Mouse (Mus musculus) brain, embryonic 14.5 days (tissue): ENCODE data around the gene G430095P16Rik. TPM values are rescaled to one million over a fixed set of nuclear protein-coding genes. Genes with fewer than 3 reads are reported as not detected.

ENCODE experiments used
- DNase-seq: peaks from one replicate; pipeline ENCODE4 v3.0.0-alpha.2; 2011; ENCODE audit warnings: low read depth
- CTCF ChIP-seq: fragments of 200-500 bp; IDR thresholded peaks from 2 replicates; pipeline ENCODE4 v1.5.1; 2012; ENCODE audit warnings: inconsistent platforms, mild to moderate bottlenecking, moderate library complexity, borderline replicate concordance; ENCODE audit not compliant: insufficient read depth, insufficient read length; ENCODE audit errors: extremely low read depth
- POLR2A ChIP-seq: fragments of 200-500 bp; IDR thresholded peaks from 2 replicates; pipeline ENCODE4 v1.6.1; 2012; ENCODE audit warnings: mild to moderate bottlenecking, inconsistent platforms, borderline replicate concordance; ENCODE audit not compliant: poor library complexity, insufficient read depth, insufficient read length, severe bottlenecking; ENCODE audit errors: extremely low read depth
- polyA plus RNA-seq: library from polyadenylated mRNA; depleted of rRNA; stranded (reverse); fragments of >200 nt; gene quantifications from 2 replicates; pipeline ENCODE4 v1.2.3, GENCODE M21; 2012

Gene G430095P16Rik
- polyA plus RNA-seq, 1 experiment, result 0.92 TPM

DNA sequence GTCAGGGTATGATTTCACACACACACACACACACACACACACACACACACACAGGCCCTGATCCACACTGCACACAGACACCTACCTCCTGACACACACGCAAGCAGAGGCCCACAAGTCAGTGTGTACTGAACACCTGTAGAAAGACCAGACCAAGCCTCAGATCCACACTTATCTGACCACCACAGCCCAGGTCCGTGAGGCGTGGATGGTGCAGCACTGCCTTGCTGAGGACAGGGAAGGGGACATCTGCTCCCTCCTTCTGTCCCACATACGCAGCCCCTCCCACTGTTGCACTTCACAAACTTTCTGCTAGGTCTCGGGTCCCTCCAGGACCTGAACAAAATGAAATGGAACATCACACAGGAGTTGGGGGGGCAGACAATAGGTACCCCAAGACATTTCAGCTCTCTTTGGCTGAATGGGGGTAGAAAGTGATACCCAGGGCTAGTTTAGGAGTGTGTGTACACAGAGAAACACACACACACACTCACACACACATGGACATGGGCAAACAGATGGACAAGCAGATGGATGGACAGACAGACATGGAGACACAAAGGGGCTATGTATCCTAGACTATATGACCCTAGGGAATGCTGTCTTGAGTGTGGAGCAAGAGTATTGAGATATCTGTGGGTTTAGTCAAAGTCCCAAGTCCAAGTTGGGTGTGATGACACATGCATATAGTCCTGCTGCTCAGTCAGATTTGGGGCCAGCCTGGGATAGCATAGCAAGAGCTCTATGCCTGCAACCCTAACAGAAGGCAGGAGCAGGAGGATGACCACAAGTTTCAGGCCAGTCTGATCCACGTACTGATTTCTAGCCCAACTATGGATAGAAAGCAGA lies 30.2 kb downstream of the G430095P16Rik start:
- no peak for DNase-seq
- TF ChIP-seq POLR2A (no peak), CTCF (no peak)

DNA sequence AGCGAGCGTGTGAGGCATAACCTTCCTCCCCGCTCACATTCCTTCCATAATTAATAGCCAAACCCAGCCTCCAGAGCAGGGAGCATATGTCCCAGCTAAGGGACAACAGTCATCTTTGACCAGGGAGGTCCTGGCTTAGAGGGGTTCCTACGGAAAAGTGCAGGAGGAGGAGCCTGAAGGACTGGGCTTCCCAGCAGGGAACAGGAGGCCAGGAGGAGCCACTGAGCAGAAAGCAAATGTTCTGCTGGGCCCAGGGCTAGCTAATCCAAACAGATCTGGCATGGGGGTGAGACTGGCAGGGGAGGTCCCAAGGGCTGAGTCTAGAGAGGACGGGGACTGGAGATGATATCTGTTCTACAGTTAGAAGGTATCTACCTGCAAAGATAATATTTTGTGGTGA lies 34.7 kb downstream of the G430095P16Rik start:
- DNase-seq, result no peak
- TF ChIP-seq POLR2A, result no peak
- TF ChIP-seq CTCF, result no peak

DNA sequence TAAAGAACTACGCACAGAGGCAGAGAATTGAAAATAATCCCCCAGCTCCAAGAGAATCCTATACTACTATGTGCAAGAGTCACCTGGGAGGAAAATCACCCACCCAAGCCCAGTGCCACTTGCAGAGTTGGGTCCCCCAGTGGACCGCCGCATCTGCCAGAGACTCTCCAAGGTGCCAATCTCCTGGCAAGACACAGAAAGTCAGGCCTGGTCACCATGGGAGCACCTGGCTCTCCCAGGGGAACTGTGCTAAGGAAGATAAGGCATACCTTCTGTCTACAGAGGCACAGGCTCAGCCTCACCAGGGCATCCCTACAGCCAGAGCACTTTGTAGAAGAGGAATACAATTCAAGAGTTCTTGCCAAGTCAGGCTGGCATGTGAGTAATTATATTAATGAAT lies 35.5 kb downstream of the G430095P16Rik start:
- DNase-seq, result no peak
- TF ChIP-seq CTCF (no peak), POLR2A (no peak)

DNA sequence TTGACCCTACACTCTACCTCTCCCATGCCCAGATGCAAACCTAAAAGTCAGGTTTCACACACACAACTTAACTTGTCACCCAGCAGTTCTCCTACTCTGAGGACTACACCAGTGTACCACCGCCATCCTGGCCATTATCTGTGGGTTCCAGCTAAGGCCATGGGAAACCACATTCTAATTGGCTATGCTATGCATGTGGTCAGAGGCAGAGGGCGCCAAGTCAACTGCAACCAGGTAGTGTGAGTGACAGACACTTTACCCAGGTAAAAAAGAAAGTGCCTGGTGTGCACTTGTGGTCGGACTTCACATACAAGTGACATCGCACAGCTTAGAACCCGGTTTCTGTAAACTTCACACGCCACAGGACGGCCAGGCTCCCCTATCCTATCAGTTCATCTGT lies 36.3 kb downstream of the G430095P16Rik start:
- TF ChIP-seq POLR2A (no peak), CTCF (peak; percentile 6; the same call in 1 of the 2 replicates)
- no peak for DNase-seq

DNA sequence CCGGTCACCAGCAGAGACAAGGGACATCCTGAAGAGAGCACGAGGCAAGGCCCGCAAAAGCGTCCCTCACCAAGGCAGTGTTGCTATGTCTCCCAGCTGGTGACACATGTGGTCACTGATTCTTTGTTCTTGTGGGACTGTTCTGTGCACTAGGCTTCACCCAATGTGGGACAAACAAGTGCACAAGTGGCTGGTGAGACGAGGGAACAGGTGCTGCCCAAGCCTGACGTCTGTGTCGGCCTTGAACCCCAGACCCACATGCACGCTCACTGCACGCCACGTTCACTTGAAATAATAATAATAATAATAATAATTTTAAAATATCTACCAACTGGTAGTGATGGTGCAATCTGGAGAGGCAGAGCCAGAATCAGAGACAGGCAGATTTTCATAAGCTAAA lies 36.9 kb downstream of the G430095P16Rik start:
- DNase-seq, result no peak
- no peak for TF ChIP-seq CTCF
- TF ChIP-seq POLR2A, result no peak

DNA sequence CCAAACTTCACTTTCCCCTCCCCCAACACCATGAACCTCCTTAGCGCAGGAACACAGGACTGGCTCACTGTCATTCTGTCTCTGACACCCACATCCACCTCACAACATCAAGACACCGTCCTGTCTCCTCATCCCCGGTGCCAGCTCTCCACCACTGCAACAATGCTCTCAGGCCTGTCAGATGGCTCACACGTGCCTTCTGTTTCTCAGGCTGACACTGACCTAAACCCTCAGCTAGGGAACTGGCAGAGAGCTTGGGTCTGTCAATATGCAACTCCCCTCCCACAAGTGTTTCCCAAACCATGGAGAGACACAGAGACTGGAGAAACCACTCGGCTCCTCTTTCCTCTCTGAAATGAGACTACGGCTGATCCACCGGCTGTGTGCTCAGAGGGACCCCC lies 37.6 kb downstream of the G430095P16Rik start:
- no peak for DNase-seq
- no peak for TF ChIP-seq CTCF
- TF ChIP-seq POLR2A, result no peak

DNA sequence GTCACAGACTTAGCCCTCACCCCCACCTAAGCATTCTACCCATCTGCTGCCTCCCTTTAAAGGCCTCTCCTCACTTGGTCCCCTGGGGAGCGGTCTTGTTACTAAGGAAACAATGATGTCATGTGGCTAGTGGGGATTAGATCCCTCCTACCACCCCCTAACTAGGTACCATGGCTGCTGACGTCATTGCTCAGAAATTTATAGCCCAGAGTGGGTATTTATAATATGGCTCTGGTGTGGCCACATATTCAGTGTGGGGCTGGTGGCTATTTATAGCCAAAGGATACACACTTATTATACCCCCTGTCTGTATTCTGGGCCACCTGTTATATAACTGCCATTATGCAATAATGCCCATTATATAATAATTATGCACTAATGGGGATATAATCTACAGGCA lies 38.1 kb downstream of the G430095P16Rik start:
- no peak for DNase-seq

DNA sequence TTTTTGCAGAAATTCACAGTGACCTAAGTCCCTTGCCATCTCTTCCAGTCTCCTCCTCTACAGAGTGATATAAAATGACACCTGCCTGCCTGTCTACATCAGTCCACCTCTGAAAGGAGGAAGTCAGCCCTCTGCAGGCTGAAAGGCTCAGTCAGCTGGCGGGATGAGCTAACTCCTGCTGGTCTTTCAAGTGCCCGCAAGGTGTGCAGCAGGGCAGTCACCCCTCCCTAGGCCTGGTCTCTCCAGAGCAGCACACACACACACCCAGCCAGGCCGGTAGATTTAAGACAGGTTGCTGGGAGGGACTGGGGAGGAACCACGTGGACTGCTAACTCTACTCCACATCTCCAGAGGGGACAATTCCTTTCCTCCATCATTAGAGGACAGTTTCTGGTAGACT lies 41.3 kb downstream of the G430095P16Rik start:
- TF ChIP-seq CTCF, result no peak
- TF ChIP-seq POLR2A, result no peak
- no peak for DNase-seq

More for the DNA sequence above, 38.1 kb downstream of the G430095P16Rik start:
- TF ChIP-seq POLR2A (no peak), CTCF (no peak)

DNA sequence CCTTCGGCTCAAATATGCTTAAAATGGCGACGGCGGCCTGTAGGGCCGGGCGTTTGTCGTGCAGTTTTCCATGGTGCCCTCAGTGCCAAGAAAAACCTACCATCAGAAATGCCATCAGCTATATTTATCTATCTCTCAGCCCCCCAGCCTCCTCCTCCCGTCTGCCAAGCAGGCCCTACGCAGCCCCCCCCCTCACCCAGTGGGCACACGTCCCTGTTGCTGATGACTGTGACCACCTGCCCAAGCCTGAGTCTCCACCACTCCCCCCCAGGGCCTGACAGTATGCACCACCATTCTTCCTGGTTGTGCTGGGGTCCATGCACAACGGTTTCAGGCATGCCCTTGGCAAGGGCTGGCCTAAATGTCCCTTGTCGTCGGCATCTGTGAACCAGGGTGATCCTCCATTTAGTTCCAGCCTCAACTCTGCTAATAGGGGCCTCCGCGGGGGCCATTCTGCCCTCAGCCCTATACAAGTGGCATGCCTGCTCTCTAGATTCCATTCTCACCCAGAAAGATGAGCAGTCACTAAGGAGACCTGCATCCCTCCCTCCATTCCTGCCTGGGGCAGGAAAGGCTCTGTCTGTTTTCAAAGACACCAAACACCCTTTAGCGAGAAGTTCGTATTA lies 42.2 kb downstream of the G430095P16Rik start:
- TF ChIP-seq POLR2A (no peak), CTCF (no peak)
- DNase-seq, result no peak

DNA sequence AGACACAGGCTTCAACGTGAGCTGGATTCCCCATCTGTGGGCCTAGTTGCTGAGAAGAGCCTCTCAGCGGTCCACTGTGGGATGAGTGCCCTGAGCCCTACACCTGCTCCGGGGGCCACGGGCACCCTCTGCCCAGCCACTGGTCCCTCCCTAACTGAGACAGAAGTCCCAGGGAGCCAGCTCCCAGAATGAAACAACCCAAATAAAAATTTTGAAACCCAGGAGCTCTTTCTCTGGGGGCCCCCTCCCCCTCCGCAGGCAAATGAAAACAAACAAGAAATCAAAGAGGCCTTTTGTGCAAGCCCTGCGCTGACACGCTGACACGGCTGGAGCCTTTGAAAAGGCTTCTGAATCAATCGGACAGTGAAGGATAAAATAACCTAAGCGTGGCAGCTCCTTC lies 42.8 kb downstream of the G430095P16Rik start:
- TF ChIP-seq CTCF, result no peak
- TF ChIP-seq POLR2A, result no peak
- no peak for DNase-seq

DNA sequence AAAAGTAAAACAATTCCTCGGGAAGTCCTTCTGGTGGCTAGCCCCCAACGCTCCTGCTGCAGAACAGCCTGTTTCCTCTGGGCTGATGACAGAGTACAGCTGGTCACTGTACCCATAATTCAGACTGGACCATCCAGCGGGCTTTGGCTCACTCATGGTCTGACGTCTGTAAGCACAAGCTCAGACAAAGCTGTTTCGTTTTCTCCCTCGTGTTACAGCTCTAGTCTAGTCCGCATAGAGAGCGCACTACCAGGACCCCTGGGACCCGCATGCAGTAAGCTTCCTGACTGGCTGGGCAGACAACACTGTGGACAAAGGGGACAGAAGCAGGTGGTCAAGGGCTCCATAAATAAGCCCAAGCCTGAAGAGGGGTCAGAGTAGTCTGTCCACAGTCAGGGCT lies 43.6 kb downstream of the G430095P16Rik start:
- no peak for DNase-seq
- no peak for TF ChIP-seq POLR2A
- TF ChIP-seq CTCF, result no peak

DNA sequence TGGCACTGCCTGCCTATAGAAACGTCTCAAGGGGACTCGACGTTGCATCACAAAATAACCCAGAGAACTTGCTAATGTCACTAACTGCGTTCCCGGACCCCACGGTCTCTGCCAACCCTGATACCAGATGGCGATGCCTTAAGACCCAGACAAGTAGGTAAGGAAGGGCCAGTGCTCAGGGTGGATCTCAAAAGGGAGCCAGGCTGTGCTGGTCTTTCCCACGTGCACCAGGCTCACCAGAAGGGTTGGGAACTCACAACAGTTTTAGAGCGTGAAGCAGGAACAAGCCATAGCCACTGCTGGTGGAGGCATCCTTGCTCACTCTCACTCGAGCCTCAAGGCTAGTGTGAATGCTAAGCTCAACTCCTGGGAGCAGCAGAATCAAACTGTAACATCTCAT lies 44.4 kb downstream of the G430095P16Rik start:
- no peak for TF ChIP-seq CTCF
- TF ChIP-seq POLR2A, result no peak
- no peak for DNase-seq

DNA sequence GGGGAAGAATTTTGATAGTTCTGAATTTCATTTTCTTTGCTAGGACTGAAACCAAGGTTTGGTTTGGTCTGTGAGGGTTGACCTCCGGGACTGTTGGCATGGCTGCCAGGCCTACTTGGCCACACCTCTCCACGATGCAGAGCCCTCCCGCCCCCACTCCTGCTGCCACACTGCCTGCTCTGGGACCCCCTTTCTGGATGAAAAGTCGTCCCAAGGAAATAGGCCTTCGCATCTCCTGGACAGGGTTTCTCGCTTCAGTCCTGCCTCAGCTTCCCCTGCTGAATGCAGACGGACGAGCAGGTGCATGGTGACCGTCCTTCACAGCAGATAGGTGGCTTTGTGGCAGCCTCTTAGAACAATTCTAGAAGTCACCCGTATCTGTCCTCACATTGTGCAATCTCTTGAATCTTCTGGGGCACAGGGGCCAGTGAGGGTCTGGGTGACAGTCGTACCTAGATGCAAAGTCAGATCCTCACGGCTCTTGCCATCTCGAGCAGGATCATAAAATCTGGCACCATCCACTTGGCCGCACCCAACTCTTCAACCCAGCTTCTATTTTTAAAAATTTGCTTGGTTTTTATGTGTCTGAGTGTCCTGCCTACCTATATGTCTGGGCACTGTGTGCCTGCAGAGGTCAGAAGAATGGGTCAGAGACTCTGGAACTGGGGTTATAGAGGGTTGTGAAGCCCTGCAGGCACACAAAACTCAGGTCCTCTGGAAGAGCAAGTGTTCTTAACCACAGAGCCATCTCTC lies 45.7 kb downstream of the G430095P16Rik start:
- DNase-seq, result no peak
- TF ChIP-seq CTCF (no peak), POLR2A (no peak)

DNA sequence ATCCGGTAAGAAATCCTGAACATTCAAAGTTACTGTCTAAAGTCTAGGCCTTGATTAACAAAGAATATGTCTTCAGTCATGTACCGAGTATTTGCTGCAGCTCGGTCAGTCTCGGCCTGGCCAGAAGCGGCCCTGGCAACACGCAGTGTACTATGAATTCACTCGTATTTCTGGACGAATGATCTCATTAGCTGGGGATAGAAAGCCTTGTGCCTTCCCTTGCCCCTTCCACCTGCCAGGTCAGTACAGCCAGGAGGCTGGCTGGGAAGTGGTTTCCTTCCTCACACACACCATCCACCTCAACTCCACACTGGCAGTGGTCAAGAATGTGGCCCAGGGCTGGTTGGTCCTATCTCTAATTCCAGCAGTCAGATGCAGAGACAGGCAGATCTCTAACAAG lies 46.5 kb downstream of the G430095P16Rik start:
- DNase-seq, result no peak
- TF ChIP-seq POLR2A (no peak), CTCF (no peak)
